Mouse (Mus musculus) erythroblast, embryonic 14.5 days (primary cell): Measurements from ENCODE around the gene Vmn1r223. TPM values are rescaled to one million over a fixed set of nuclear protein-coding genes. Genes with fewer than 3 reads are reported as not detected.
"Not testable (repeated sequence)": the region's sequence is repeated elsewhere in the genome, so short reads cannot be mapped to it uniquely, and the experiment has no call there.

ENCODE experiments used
- H3K27me3 ChIP-seq: 2 replicates; pipeline ENCODE4 v1.6.1; 2012; ENCODE audit warnings: inconsistent platforms; ENCODE audit not compliant: control insufficient read depth
- H3K36me3 ChIP-seq: 2 replicates; pipeline ENCODE4 v1.6.1; 2012; ENCODE audit warnings: mild to moderate bottlenecking, inconsistent platforms; ENCODE audit not compliant: control insufficient read depth
- H3K4me1 ChIP-seq: 2 replicates; pipeline ENCODE4 v1.6.1; 2012; ENCODE audit warnings: inconsistent platforms; ENCODE audit not compliant: control insufficient read depth
- H3K4me3 ChIP-seq: replicated peaks from 2 replicates; pipeline ENCODE3; 2012; ENCODE audit warnings: moderate library complexity, mild to moderate bottlenecking, inconsistent platforms
- H3K9me3 ChIP-seq: 2 replicates; pipeline ENCODE4 v1.6.1; 2012; ENCODE audit warnings: low read length, inconsistent platforms, mixed read lengths; ENCODE audit not compliant: control insufficient read depth
- GATA1 ChIP-seq: IDR thresholded peaks from 2 replicates; pipeline ENCODE4 v1.6.1; 2012; ENCODE audit warnings: low read length, inconsistent platforms, mixed read lengths
- TAL1 ChIP-seq: IDR thresholded peaks from 3 replicates; pipeline ENCODE4 v1.6.1; 2012; ENCODE audit warnings: low read length, inconsistent platforms, mixed read lengths
- polyA plus RNA-seq: library from polyadenylated mRNA; stranded (reverse); fragments of >175 nt; gene quantifications from 2 replicates; pipeline ENCODE4 v1.2.3, GENCODE M21; 2012

Gene Vmn1r223
- polyA plus RNA-seq = not detected in 2 replicates

- H3K27me3 ChIP-seq, H3K4me1 ChIP-seq, H3K9me3 ChIP-seq, H3K4me3 ChIP-seq, H3K36me3 ChIP-seq: not testable (repeated sequence)
Observed at GRCm38 (mm10) chr13:23246834-23247233, at the start of gene Vmn1r223. Vmn1r223 (plus strand) TSS chr13:23247134.

GRCm38 (mm10) chr13:23203885-23204284 lies 43.0 kb upstream of the Vmn1r223 start:
- not testable (repeated sequence) for H3K36me3 ChIP-seq, H3K27me3 ChIP-seq, H3K4me1 ChIP-seq, H3K9me3 ChIP-seq, H3K4me3 ChIP-seq

- not testable (repeated sequence) for H3K9me3 ChIP-seq, H3K36me3 ChIP-seq, H3K4me1 ChIP-seq, H3K4me3 ChIP-seq, H3K27me3 ChIP-seq
Observed at GRCm38 (mm10) chr13:23213827-23214226, 33.1 kb upstream of the Vmn1r223 start, which contains the start of gene Vmn1r221. Vmn1r221 (plus strand) TSS chr13:23214127.

GRCm38 (mm10) chr13:23235847-23236246 lies 11.1 kb upstream of the Vmn1r223 start, which contains the start of gene Vmn1r222:
Vmn1r222 (minus strand) TSS chr13:23235947.
- not testable (repeated sequence) for H3K36me3 ChIP-seq, H3K27me3 ChIP-seq, H3K9me3 ChIP-seq, H3K4me3 ChIP-seq, H3K4me1 ChIP-seq

- TF ChIP-seq GATA1 (no peak), TAL1 (no peak)
- Histone ChIP-seq H3K4me1 (no peaks in the 10 kb centered on the region), H3K4me3 (no peak overlapping the region)
Observed at GRCm38 (mm10) chr13:23258546-23259048, 11.7 kb downstream of the Vmn1r223 start.

GRCm38 (mm10) chr13:23268606-23269005 lies 21.7 kb downstream of the Vmn1r223 start:
- not testable (repeated sequence) for H3K9me3 ChIP-seq, H3K4me3 ChIP-seq, H3K4me1 ChIP-seq, H3K27me3 ChIP-seq, H3K36me3 ChIP-seq

More at GRCm38 (mm10) chr13:23258546-23259048, 11.7 kb downstream of the Vmn1r223 start:
- H3K36me3 ChIP-seq = no peaks in the 10 kb centered on the region
- no peaks in the 10 kb centered on the region for H3K27me3 ChIP-seq
- no peaks in the 10 kb centered on the region for H3K9me3 ChIP-seq

GRCm38 (mm10) chr13:23269127-23269526 lies 22.2 kb downstream of the Vmn1r223 start:
- H3K27me3 ChIP-seq, H3K36me3 ChIP-seq, H3K9me3 ChIP-seq, H3K4me1 ChIP-seq, H3K4me3 ChIP-seq: not testable (repeated sequence)

GRCm38 (mm10) chr13:23269681-23270080 lies 22.7 kb downstream of the Vmn1r223 start:
- H3K27me3 ChIP-seq = peaks cover 4% of the 10 kb centered on the region
- TF ChIP-seq TAL1 (no peak), GATA1 (no peak)
- H3K4me3 ChIP-seq = no peak overlapping the region
- no peaks in the 10 kb centered on the region for H3K36me3 ChIP-seq
- no peaks in the 10 kb centered on the region for H3K9me3 ChIP-seq
- peaks cover 4% of the 10 kb centered on the region for H3K4me1 ChIP-seq

- peak overlapping the region; percentile 39 for H3K4me3 ChIP-seq
- peaks cover 4% of the 10 kb centered on the region for H3K4me1 ChIP-seq
- H3K36me3 ChIP-seq = no peaks in the 10 kb centered on the region
- peaks cover 4% of the 10 kb centered on the region for H3K27me3 ChIP-seq
- TF ChIP-seq TAL1 (no peak), GATA1 (no peak)
- H3K9me3 ChIP-seq = no peaks in the 10 kb centered on the region
Observed at GRCm38 (mm10) chr13:23270321-23271101, 23.6 kb downstream of the Vmn1r223 start.

GRCm38 (mm10) chr13:23279576-23279975 lies 32.6 kb downstream of the Vmn1r223 start:
- no peak for TF ChIP-seq TAL1
- no peak for TF ChIP-seq GATA1
- Histone ChIP-seq H3K9me3 (no peaks in the 10 kb centered on the region), H3K27me3 (no peaks in the 10 kb centered on the region; the same call in 1 of the 2 replicates), H3K4me1 (no peaks in the 10 kb centered on the region; the same call in 1 of the 2 replicates), H3K4me3 (no peak overlapping the region), H3K36me3 (no peaks in the 10 kb centered on the region)
